Mouse (Mus musculus): ENCODE results near the gene Crtc2.
"Not testable (repeated sequence)": the region's sequence is repeated elsewhere in the genome, so short reads cannot be mapped to it uniquely, and the experiment has no call there.

The Crtc2 gene

DNA sequence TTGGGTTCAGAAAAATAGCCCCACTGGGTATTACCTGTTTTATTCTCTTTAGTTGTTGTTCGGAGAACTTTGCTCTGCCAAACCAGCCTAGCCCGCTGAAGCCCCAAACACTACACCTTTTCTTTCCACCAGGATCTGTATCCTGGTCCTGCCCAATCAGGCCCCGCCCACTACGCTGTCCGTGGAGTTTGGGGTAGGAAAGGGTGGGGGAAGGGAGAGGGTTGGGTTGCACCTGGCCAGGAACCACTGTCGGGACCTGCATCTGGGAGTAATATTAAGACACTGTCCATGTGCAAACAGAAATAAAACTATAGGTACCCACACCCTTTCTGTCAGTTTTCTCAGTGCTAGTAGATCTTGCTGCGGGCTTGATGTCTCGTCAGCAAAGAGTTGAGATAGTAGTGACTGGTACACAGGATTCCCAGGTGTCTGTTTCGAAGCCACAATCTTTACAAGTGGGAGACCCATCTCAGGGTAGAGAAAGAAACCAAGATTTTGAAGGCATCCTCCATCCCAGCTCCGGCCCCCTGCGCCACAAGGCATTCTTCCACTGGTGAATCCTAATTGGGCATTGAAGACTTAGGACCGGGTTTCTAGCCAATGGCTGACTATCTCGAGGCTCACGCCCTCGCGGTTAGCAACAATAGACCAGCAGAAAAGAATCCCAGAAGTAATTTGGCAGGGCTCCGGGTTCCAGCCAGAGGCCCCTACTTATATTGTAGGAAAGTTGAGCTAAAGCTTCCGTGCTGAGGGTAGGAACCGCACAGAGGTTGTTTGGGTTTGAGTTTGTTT, 10.8 kb upstream of the Crtc2 start, which contains the start of gene Creb3l4:
Creb3l4 (minus strand) TSS at position 529 of the 792 bp plus-strand sequence.
- DNase-seq = no peak

DNA sequence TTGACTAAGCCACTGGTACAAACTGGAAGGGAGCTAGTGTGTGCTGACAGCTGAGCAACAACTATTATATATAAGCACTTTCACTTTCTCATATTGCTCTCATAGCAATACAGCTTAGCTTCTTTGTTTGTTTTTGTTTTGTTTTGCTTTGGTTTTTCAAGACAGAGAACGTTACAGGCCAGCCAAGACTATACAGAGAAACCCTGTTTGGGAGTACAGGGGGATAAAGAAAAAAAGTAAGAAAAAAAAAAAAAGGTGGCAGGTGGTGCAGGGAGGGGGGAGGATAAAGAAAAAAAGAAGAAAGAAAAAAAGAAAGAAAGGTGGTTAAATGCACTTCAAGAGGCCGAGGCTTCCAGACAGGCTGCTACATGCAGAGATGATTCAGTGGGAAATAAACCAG, 8.6 kb upstream of the Crtc2 start:
- no peak for DNase-seq

GRCm38 (mm10) chr3:90247630-90247959, 6.4 kb upstream of the Crtc2 start:
- no peak for DNase-seq

- peak; percentile 89 for DNase-seq
These were observed 5.8 kb upstream of the Crtc2 start, which contains the start of gene Slc39a1 for GRCm38 (mm10) chr3:90247960-90248745. Slc39a1 (plus strand) TSS chr3:90248172.

DNA sequence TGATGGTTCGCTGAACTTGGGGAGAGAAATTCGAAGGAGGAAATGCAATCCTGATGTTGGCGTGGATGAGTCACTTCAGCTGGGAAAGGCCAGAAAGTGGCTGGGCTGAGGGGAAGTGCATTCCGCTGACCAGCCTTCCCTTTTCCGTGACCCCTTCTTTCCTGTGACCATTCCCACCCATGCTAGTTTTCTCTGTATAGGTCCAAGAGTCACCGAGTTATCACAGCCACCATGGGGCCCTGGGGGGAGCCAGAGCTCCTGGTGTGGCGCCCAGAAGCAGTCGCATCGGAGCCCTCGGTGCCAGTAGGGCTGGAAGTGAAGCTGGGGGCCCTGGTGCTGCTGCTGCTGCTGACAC, 5.2 kb upstream of the Crtc2 start:
- no peak for DNase-seq

- no peak for DNase-seq
These were observed 3.2 kb upstream of the Crtc2 start for GRCm38 (mm10) chr3:90250791-90251190.

- not testable (repeated sequence) for DNase-seq
These were observed 2.2 kb upstream of the Crtc2 start for GRCm38 (mm10) chr3:90251731-90252226.

GRCm38 (mm10) chr3:90252659-90253058, 1.3 kb upstream of the Crtc2 start:
- DNase-seq = not testable (repeated sequence)

DNA sequence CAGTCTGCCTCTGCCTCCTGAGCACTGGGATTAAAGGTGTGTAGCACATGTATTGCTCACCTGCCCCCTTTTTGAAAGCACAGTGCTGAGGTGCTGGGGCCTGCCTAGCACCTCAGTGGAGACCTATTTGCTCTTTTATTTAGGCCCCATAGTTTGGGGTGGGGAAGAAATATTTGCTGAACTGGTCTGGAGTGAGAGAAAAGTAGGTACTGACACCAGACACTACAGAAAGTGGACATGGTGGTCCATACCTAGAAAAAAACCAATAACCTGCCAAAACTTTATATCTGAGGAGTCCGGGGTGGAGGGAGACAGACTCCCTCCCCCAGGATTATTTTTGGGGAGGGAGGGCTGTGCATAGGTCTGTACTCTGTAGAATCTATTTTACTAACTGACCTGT, 789 bp upstream of the Crtc2 start:
- peak; percentile 33 for DNase-seq

- peak; percentile 41 for DNase-seq
These were observed 643 bp downstream of the Crtc2 start for GRCm38 (mm10) chr3:90254419-90255193.

DNA sequence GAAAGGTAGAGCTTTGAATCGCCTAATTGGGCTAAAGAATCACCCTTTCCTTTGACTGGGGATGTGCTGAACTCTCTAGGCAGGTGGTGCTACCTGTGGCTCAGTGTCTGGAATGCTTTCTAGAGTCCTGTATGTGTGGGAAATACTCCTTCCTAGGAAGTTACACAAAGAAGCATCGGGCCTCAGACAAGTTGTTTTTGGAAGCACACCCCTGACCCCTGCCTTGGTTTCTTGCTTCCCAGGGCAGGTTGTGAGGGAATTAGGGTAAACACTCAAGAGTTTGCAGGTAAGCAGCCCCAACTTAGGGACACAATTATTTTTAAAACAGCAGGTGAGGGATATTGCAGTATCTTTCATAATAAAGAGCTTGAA, 1.2 kb downstream of the Crtc2 start:
- DNase-seq = no peak

GRCm38 (mm10) chr3:90255784-90256353, 1.9 kb downstream of the Crtc2 start:
- DNase-seq = peak; percentile 22

- DNase-seq = peak; percentile 95
These were observed 3.0 kb downstream of the Crtc2 start for GRCm38 (mm10) chr3:90256731-90257530.

- no peak for DNase-seq
These were observed 4.6 kb downstream of the Crtc2 start for GRCm38 (mm10) chr3:90258521-90258920.

- DNase-seq = peak; percentile 17
These were observed 9.3 kb downstream of the Crtc2 start for GRCm38 (mm10) chr3:90263121-90263771.

DNA sequence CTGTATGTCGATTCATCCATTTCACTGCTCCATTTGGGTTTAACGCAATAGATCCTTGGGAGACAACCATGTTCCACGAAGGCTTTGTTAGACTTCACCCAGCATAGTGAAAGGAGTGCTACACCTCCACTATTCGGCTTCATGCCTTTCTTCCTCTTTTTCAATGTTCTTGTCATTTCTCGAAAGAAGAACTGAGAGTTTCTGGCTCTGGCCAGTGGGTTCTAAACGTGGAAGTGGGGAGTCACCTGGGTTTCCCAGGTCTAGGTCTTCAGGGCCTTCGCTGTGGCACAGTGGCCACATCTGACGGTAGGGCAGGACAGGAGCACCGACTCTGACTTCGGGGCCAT, 10.7 kb downstream of the Crtc2 start:
- no peak for DNase-seq

- DNase-seq = peak; percentile 94
These were observed 11.3 kb downstream of the Crtc2 start, which contains the start of gene Dennd4b for GRCm38 (mm10) chr3:90265034-90265931. Dennd4b (plus strand) TSS chr3:90265185.

DNA sequence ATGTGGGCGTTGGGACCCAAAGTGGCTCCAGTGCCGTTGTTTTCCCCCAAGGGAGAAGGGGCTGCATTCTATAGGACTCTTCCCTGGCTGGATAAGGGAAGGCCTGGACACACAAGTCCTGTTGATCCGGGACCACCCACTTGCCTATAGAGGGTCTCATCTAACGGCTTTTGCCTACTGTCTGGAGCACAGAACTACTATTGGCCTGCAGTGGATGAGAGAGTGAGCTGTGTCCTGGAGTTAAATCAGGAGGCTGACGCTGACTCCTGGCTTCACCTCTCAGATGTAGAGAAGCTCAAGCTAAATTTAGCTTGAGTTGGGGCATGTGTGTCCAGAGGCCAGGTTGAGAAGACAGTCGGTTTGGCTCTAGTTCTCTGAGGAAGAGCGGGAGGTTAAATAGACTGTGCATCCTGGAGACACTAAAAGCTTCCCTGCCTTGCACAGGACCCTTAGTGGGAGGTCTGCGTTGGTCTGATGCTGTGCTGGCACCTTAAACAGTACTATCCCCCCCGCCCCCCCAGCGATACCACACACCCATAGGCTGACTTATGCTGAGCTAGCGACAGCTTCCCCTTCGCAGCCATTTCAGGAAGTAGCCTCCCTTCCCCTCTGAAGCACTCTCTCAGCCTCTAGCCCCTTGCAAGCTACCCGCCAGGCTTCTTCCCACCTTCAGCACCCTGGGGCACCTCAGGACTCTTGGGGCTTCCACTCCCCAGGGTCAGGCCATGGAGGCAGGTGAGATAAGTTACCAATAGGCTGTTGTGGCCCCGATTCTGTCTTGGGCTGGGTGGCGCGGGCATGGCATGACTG, 12.2 kb downstream of the Crtc2 start:
- peak; percentile 43 for DNase-seq
